Mouse (Mus musculus) heart, postnatal 0 days (tissue): ENCODE measurements around the gene Gm28051.

ENCODE experiments used
- CTCF ChIP-seq: IDR thresholded peaks from 2 replicates; pipeline ENCODE4 v1.5.1; 2016; ENCODE audit warnings: antibody characterized with exemption, control low read depth, low read depth
- EP300 ChIP-seq: IDR thresholded peaks from 2 replicates; pipeline ENCODE4 v1.6.1; 2016; ENCODE audit warnings: antibody characterized with exemption, low read depth

- TF ChIP-seq CTCF: no peak
- no peak for TF ChIP-seq EP300
These were observed 14.5 kb downstream of the Gm28051 start for GRCm38 (mm10) chr12:102743036-102743588.
